Comparison of ENCODE assay signal across 27 mouse cellular contexts in genomic region chr2:115685250-115685649, GRCm38 (mm10).
"Had no signal": no experiment of that assay in that cellular context is flagged by ENCODE, and none has a peak within 500 bp of the region (broad histone marks: within the 10 kb centered on the region; RNA-seq: fewer than 3 reads in every experiment).

No protein-coding gene starts in this region.

- ATAC-seq: forebrain, embryonic 16.5 days; hindbrain, embryonic 16.5 days; inflammation-experienced regulatory T-cells, adult 6 months; intestine, embryonic 15.5 days; intestine, postnatal 0 days had no signal

- H3K4me1 ChIP-seq: heart, embryonic 13.5 days; heart, embryonic 15.5 days; intestine, embryonic 15.5 days; limb, embryonic 10.5 days; limb, embryonic 12.5 days; liver, embryonic 15.5 days had no signal

- H3K9me3 ChIP-seq: heart, embryonic 13.5 days; heart, embryonic 15.5 days; hindbrain, embryonic 10.5 days; hindbrain, embryonic 12.5 days; intestine, embryonic 15.5 days; limb, embryonic 10.5 days; limb, embryonic 12.5 days; liver, embryonic 13.5 days; liver, embryonic 15.5 days had no signal

- H3K4me2 ChIP-seq: heart, embryonic 11.5 days; heart, embryonic 13.5 days; heart, embryonic 15.5 days; hindbrain, embryonic 12.5 days; hindbrain, embryonic 14.5 days; intestine, embryonic 15.5 days; limb, embryonic 12.5 days; liver, embryonic 11.5 days; liver, embryonic 13.5 days; liver, embryonic 15.5 days had no signal

- H3K27ac ChIP-seq: gastrocnemius, adult 2 months; heart, adult 2 months; heart, embryonic 13.5 days; heart, embryonic 15.5 days; hindbrain, embryonic 10.5 days; hindbrain, embryonic 12.5 days; hindbrain, embryonic 14.5 days; intestine, embryonic 15.5 days; layer of hippocampus, adult 2 months; left cerebral cortex, adult 2 months; limb, embryonic 10.5 days; limb, embryonic 12.5 days; liver, embryonic 13.5 days; liver, embryonic 15.5 days had no signal

- H3K36me3 ChIP-seq: heart, embryonic 15.5 days; hindbrain, embryonic 10.5 days; hindbrain, embryonic 12.5 days; intestine, embryonic 15.5 days; limb, embryonic 10.5 days; limb, embryonic 12.5 days; liver, embryonic 13.5 days; liver, embryonic 15.5 days had no signal

- H3K4me3 ChIP-seq: gastrocnemius, adult 2 months; heart, adult 2 months; heart, embryonic 13.5 days; heart, embryonic 15.5 days; hindbrain, embryonic 10.5 days; hindbrain, embryonic 12.5 days; intestine, embryonic 15.5 days; layer of hippocampus, adult 2 months; left cerebral cortex, adult 2 months; limb, embryonic 10.5 days; limb, embryonic 12.5 days; liver, embryonic 13.5 days; liver, embryonic 15.5 days had no signal

- H3K9ac ChIP-seq: heart, embryonic 13.5 days; heart, embryonic 15.5 days; hindbrain, embryonic 12.5 days; hindbrain, embryonic 14.5 days; intestine, embryonic 15.5 days; limb, embryonic 12.5 days; liver, embryonic 13.5 days; liver, embryonic 15.5 days had no signal

- DNase-seq: gastrocnemius, adult 2 months; gastrocnemius, postnatal 10 days; gastrocnemius, postnatal 25 days; heart, adult 2 months; heart, postnatal 14 days; heart, postnatal 4 days; kidney, postnatal 14 days; kidney, postnatal 4 days; liver; liver, embryonic 13.5 days had no signal

- H3K27me3 ChIP-seq: heart, embryonic 13.5 days; heart, embryonic 15.5 days; hindbrain, embryonic 12.5 days; intestine, embryonic 15.5 days; limb, embryonic 12.5 days; liver, embryonic 13.5 days; liver, embryonic 15.5 days had no signal
